Mouse (Mus musculus) macrophage (primary cell): ENCODE measurements around the gene Olfr1232. TPM values are rescaled to one million over a fixed set of nuclear protein-coding genes. Genes with fewer than 3 reads are reported as not detected.

ENCODE experiments used
- H3K27ac ChIP-seq: fragments of 350-480 bp; formaldehyde crosslinking; 2 replicates; pipeline ENCODE4 v1.9.0; 2021
- H3K36me3 ChIP-seq: fragments of 350-480 bp; formaldehyde crosslinking; 2 replicates; pipeline ENCODE4 v1.9.0; 2021; ENCODE audit errors: inconsistent target
- H3K4me3 ChIP-seq: fragments of 350-480 bp; formaldehyde crosslinking; 2 replicates; pipeline ENCODE4 v1.9.0; 2021; ENCODE audit errors: inconsistent target
- H3K79me2 ChIP-seq: fragments of 350-480 bp; formaldehyde crosslinking; 2 replicates; pipeline ENCODE4 v1.9.0; 2021; ENCODE audit errors: inconsistent target
- WGBS: methylation state at CpG from one replicate; pipeline ENCODE4 v1.1.7; 2026; ENCODE audit warnings: inconsistent platforms; ENCODE audit not compliant: missing documents; 5-methylcytosine and 5-hydroxymethylcytosine counted together
- polyA plus RNA-seq: library from polyadenylated mRNA; stranded (reverse); fragments of 250-400 nt; gene quantifications from 3 replicates; pipeline ENCODE4 v1.2.4, GENCODE M21; 2018; ENCODE audit warnings: inconsistent platforms
- total RNA-seq, 78 experiments: library from RNA; depleted of rRNA; stranded (reverse); fragments of 250-400 nt; gene quantifications; 1 replicate in 9 of 78; 2 replicates in 24 of 78; 3 replicates in 43 of 78; 4 replicates in 2 of 78; pipeline ENCODE4 v1.2.4; 2018; ENCODE audit warnings: inconsistent platforms in 56 of 78

Olfr1232 gene
- not detected for total RNA-seq (2018; cell fraction: chromatin; rRNA removed)
- not detected for total RNA-seq (2018; cell fraction: cytosol; rRNA removed)
- total RNA-seq (2018; cell fraction: nucleus; rRNA removed) = not detected
- polyA plus RNA-seq = not detected in 3 replicates

DNA sequence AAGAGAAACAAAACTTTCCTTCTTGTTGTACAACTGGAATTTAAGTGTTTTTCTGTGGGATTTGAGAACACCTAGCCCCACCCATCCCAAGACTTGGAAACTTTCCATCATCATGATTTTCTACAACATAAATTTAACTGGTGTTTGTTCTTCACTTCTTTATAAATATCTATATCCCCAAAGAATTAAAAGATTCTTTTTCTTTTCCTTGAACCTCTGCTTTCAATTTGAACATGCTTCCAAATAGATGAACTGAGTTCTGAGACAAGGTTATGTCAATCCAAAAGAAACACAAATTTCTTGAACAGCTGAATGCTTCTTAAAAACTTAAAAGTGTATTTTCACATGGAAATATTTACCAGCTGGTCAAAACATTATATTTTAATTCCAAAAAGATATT lies at the start of gene Olfr1232:
Olfr1232 (minus strand) TSS at position 101 of the 400 bp plus-strand sequence.
- no peaks in the 10 kb centered on the region for H3K79me2 ChIP-seq
- H3K27ac ChIP-seq = no peak within 1 kb of the TSS
- H3K4me3 ChIP-seq = no peak within 1 kb of the TSS

DNA sequence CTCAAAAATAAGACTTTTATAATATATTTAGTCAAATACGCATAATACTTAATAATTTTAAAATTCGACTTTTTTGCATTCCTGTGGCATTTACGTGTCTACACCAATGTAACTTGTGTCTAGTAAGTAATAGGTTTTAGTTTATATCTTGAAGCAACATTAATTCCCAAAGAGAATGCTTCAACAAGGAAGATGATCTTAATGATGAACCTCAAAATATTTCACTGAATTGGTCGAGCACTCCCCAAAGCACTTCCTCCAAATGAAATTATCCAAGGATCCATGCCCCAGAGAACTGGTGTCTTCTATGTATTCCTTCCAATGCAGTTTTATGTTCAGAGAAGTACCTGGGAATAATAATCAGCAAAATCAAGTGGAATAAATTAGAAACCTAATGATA lies 35.3 kb upstream of the Olfr1232 start, which contains the start of gene Olfr1234:
Olfr1234 (minus strand) TSS at position 101 of the 400 bp plus-strand sequence.
- Histone ChIP-seq H3K4me3 (no peak within 1 kb of the TSS), H3K27ac (no peak within 1 kb of the TSS), H3K36me3 (no peaks in the 10 kb centered on the region), H3K79me2 (no peaks in the 10 kb centered on the region)
- whole genome bisulfite sequencing = 84% methylated on average over 4 of the region's 4 CpGs

More for the DNA sequence above, at the start of gene Olfr1232:
- no peaks in the 10 kb centered on the region for H3K36me3 ChIP-seq

DNA sequence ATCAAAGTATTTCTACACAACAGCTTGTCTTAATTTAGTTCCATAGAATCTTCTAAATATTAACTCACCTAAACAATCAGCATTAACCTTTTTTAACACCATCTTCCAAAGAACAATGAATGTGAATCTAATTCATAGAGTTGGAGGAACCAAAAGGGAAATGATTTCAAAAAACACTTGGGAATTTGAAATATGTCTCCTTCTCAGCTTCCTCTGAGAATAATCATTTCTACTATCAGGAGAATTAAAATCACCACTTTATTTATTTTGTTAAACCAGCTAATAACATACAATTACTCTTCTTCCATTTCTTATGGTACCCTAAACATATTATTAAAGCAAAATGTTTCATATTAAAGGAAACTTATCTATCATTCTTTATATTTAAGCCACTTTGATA lies 12.8 kb upstream of the Olfr1232 start, which contains the start of gene Olfr1233:
Olfr1233 (minus strand) TSS at position 101 of the 400 bp plus-strand sequence.
- Histone ChIP-seq H3K27ac (no peak within 1 kb of the TSS), H3K79me2 (no peaks in the 10 kb centered on the region), H3K36me3 (no peaks in the 10 kb centered on the region), H3K4me3 (no peak within 1 kb of the TSS)

DNA sequence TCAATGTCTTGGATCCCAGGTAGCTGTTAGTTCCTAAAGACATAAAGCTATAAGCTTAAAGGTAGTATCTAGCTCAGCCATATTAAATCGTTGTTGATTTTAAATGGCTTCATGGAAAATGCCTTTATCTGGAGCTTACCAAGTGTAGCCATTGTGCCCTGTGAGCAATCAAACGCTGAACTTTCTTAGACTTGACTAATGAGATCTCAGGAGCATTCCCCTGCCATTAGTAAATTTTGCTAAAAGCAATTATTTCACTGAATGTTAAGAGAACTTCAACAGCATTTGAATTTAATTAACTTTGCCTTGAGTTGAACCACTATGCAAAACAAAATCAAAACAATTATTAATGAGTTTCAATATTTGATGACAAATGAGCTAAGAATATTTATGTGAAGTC lies 22.5 kb downstream of the Olfr1232 start, which contains the start of gene Olfr1231:
Olfr1231 (minus strand) TSS at position 101 of the 400 bp plus-strand sequence.
- Histone ChIP-seq H3K4me3 (no peak within 1 kb of the TSS), H3K36me3 (no peaks in the 10 kb centered on the region), H3K27ac (no peak within 1 kb of the TSS), H3K79me2 (no peaks in the 10 kb centered on the region)
- WGBS = 63% methylated on average over 2 of the region's 2 CpGs

DNA sequence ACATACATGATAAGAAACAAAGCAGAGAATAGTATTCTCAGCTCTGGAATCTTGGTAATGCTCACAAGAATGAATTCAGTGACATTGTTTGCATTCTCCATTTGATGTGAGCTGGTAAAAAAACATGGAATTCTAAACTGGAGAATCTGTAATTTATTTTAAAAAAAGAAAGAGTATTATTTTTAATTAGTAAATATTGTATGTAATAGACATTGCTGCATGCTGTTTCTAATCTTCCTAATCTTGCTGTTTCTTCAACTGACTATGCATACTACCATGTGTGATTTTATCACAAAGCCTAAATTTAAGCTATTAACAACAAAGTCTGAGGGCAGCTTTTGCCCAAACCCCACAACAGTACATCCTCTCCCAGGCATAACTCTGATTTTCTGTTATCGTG lies 32.3 kb downstream of the Olfr1232 start, which contains the start of gene Olfr1230:
Olfr1230 (minus strand) TSS at position 101 of the 400 bp plus-strand sequence.
- H3K4me3 ChIP-seq = no peak within 1 kb of the TSS
- no peaks in the 10 kb centered on the region for H3K36me3 ChIP-seq
- H3K27ac ChIP-seq = no peak within 1 kb of the TSS
- H3K79me2 ChIP-seq = no peaks in the 10 kb centered on the region
- WGBS = 80% methylated on average over 1 of the region's 1 CpGs

DNA sequence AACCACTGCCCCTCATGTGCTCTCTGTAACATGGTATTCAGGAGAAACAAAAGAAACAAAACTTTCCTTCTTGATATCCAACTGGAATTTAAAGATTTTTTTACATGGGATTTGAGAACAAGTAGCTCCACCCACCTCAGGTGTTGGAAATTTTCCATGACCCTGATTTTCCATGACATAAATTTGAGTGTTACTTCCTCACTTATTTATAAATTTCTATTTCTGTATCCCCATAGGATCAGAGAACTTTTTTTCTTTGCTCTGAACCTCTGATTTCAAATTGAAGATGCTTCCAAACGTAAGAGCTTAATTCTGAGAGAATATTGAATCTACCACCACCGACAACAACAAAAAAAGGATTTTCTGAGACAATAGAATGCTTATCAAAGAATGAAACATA lies 41.6 kb downstream of the Olfr1232 start, which contains the start of gene Olfr1229:
Olfr1229 (minus strand) TSS at position 101 of the 400 bp plus-strand sequence.
- H3K36me3 ChIP-seq = no peaks in the 10 kb centered on the region
- WGBS = 88% methylated on average over 2 of the region's 2 CpGs
- no peaks in the 10 kb centered on the region for H3K79me2 ChIP-seq
- no peak within 1 kb of the TSS for H3K27ac ChIP-seq
- no peak within 1 kb of the TSS for H3K4me3 ChIP-seq

Other genes starting within 250 kb of the Olfr1232 start
- not detected in 3 replicates for gene Olfr1219, start 246.2 kb downstream of the Olfr1232 start, polyA plus RNA-seq
- not detected in 3 replicates for gene Olfr1220, start 222.8 kb downstream of the Olfr1232 start, polyA plus RNA-seq
- not detected in 3 replicates for gene Olfr1221, start 212.4 kb downstream of the Olfr1232 start, polyA plus RNA-seq
- not detected in 3 replicates for gene Olfr1222, start 196.6 kb downstream of the Olfr1232 start, polyA plus RNA-seq
- gene Olfr1223, start 178.1 kb downstream of the Olfr1232 start, polyA plus RNA-seq = not detected in 3 replicates
- not detected in 3 replicates for gene Olfr1224-ps1, start 165.6 kb downstream of the Olfr1232 start, polyA plus RNA-seq
- not detected in 3 replicates for gene Olfr1225, start 155.0 kb downstream of the Olfr1232 start, polyA plus RNA-seq
- gene Olfr1226, start 129.6 kb downstream of the Olfr1232 start, polyA plus RNA-seq = not detected in 3 replicates
- gene Olfr1228, start 75.6 kb downstream of the Olfr1232 start, polyA plus RNA-seq = not detected in 3 replicates
- not detected in 3 replicates for gene Olfr1229, start 41.7 kb downstream of the Olfr1232 start, polyA plus RNA-seq
- not detected in 3 replicates for gene Olfr1230, start 32.4 kb downstream of the Olfr1232 start, polyA plus RNA-seq
- gene Olfr1231, start 22.6 kb downstream of the Olfr1232 start, polyA plus RNA-seq = not detected in 3 replicates
- not detected in 3 replicates for gene Olfr1233, start 12.7 kb upstream of the Olfr1232 start, polyA plus RNA-seq
- gene Olfr1234, start 35.2 kb upstream of the Olfr1232 start, polyA plus RNA-seq = not detected in 3 replicates
- not detected in 3 replicates for gene Olfr1238, start 80.0 kb upstream of the Olfr1232 start, polyA plus RNA-seq
- not detected in 3 replicates for gene Olfr1239, start 90.7 kb upstream of the Olfr1232 start, polyA plus RNA-seq
- gene Olfr1240, start 113.3 kb upstream of the Olfr1232 start, polyA plus RNA-seq = not detected in 3 replicates
- gene Olfr1241, start 157.5 kb upstream of the Olfr1232 start, polyA plus RNA-seq = not detected in 3 replicates
- not detected in 3 replicates for gene Olfr1242, start 168.7 kb upstream of the Olfr1232 start, polyA plus RNA-seq
- gene Olfr1243, start 201.8 kb upstream of the Olfr1232 start, polyA plus RNA-seq = not detected in 3 replicates
- gene Olfr1245, start 248.8 kb upstream of the Olfr1232 start, polyA plus RNA-seq = not detected in 3 replicates